Mouse (Mus musculus) stomach, postnatal 0 days (tissue): ENCODE data around the gene Kcna2. TPM values are rescaled to one million over a fixed set of nuclear protein-coding genes. Genes with fewer than 3 reads are reported as not detected.

ENCODE experiments used
- ATAC-seq: fragments of 200-750 bp; cut with Nextera tagmentation; 2 replicates; pipeline ENCODE4 v1.8.0; 2017; ENCODE audit not compliant: low FRiP score, low TSS enrichment
- DNase-seq: peaks from one replicate; pipeline ENCODE4 v3.0.0-alpha.2; 2016; ENCODE audit warnings: low spot score
- H3K27ac ChIP-seq: fragments of 300-500 bp; sonication (generic); replicated peaks from 2 replicates; pipeline ENCODE4 v1.5.1; 2014; ENCODE audit warnings: mild to moderate bottlenecking, control low read depth
- H3K27me3 ChIP-seq: fragments of 300-500 bp; sonication (generic); 2 replicates; pipeline ENCODE4 v1.6.1; 2014; ENCODE audit warnings: low read length; ENCODE audit not compliant: control insufficient read depth, insufficient read depth
- H3K36me3 ChIP-seq: fragments of 300-500 bp; sonication (generic); 2 replicates; pipeline ENCODE4 v1.6.1; 2014; ENCODE audit warnings: low read length, mixed read lengths; ENCODE audit not compliant: control insufficient read depth, insufficient read depth
- H3K4me1 ChIP-seq: fragments of 300-500 bp; sonication (generic); replicated peaks from 2 replicates; pipeline ENCODE4 v1.6.1; 2014; ENCODE audit warnings: antibody characterized with exemption; ENCODE audit not compliant: control insufficient read depth, insufficient read depth
- H3K4me2 ChIP-seq: fragments of 300-500 bp; sonication (generic); replicated peaks from 2 replicates; pipeline ENCODE4 v1.6.1; 2014; ENCODE audit warnings: low read depth, mild to moderate bottlenecking, control low read depth, moderate library complexity
- H3K4me3 ChIP-seq: fragments of 300-500 bp; sonication (generic); 2 replicates; pipeline ENCODE4 v1.5.1; 2014; ENCODE audit warnings: low read depth, low read length, control low read depth
- H3K9ac ChIP-seq: fragments of 300-500 bp; sonication (generic); 2 replicates; pipeline ENCODE4 v1.6.1; 2014; ENCODE audit warnings: mild to moderate bottlenecking, low read length, control low read depth, mixed read lengths
- H3K9me3 ChIP-seq: fragments of 300-500 bp; sonication (generic); 2 replicates; pipeline ENCODE4 v1.6.1; 2016; ENCODE audit warnings: low read length; ENCODE audit not compliant: control insufficient read depth
- CTCF ChIP-seq: IDR thresholded peaks from 2 replicates; pipeline ENCODE4 v1.5.1; 2016; ENCODE audit warnings: antibody characterized with exemption, low read depth, mild to moderate bottlenecking, moderate library complexity
- EP300 ChIP-seq: optimal IDR thresholded peaks from 2 replicates; pipeline ENCODE3; 2016; ENCODE audit warnings: antibody characterized with exemption
- WGBS: fragments of 180-500 bp; shearing (Covaris S2); extraction: QIAGEN DNeasy Blood & Tissue Kit; methylation state at CpG from one replicate; pipeline ENCODE4 v1.1.7; 2014; 5-methylcytosine and 5-hydroxymethylcytosine counted together
- polyA plus RNA-seq: library from polyadenylated mRNA; unstranded; fragments of >200 nt; fragmentation: Nextera tagmentation; extraction: Ambion mirVana; gene quantifications from 2 replicates; pipeline ENCODE4 v1.2.1, GENCODE M21; 2015

Kcna2 gene
- polyA plus RNA-seq, 1 experiment from 2014 or later = 0.13 TPM

DNA sequence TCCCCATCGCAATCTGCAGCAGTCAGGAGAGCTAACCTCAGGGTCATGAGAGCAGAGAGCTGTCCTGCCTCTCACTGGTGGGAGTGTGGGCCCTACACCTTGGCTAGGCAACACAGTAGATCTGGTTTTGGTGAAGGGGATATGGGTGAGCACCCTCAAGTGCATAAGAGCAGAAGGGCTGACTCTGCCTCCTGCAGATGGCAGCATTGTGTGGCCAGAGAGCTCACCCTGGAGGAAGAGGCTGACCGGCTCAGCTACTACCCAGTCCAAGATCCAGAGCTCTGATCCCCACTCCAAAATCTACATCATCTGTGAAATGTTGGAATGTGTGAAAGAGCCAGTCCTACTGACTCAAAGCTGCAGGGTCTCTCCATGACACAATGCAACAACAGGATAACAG is 27.1 kb upstream of the Kcna2 start:
- H3K4me3 ChIP-seq = no peak overlapping the region
- H3K27ac ChIP-seq = no peak overlapping the region
- DNase-seq = no peak
- 56% methylated on average over 2 of the region's 2 CpGs for WGBS
- H3K4me2 ChIP-seq = no peak overlapping the region
- H3K4me1 ChIP-seq = no peaks in the 10 kb centered on the region
- H3K27me3 ChIP-seq = no peaks in the 10 kb centered on the region
- no peak overlapping the region for H3K9ac ChIP-seq
- no peak for TF ChIP-seq EP300
- TF ChIP-seq CTCF = no peak
- H3K9me3 ChIP-seq = no peaks in the 10 kb centered on the region
- no peak for ATAC-seq
- no peaks in the 10 kb centered on the region for H3K36me3 ChIP-seq

DNA sequence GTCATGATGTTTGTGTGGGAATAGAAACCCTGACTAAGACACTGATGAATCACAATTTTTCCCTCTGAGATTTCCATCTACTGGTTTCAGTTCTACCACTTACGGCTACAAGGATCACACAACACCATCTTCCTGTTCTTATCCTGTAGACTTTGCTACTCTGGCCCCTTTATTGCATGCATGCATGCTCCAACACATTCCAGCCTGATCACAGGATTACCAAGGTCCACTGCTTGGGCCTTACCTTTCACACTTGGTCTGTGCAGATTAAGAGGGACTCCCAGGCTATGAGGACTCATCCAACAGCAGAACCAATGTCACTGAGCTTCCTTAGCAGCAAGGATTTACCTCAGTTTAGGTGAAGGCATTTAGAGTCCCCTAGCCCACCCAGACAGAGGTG is 25.2 kb upstream of the Kcna2 start:
- Histone ChIP-seq H3K9ac (no peak overlapping the region), H3K27ac (no peak overlapping the region), H3K4me2 (no peak overlapping the region), H3K27me3 (no peaks in the 10 kb centered on the region), H3K36me3 (no peaks in the 10 kb centered on the region), H3K4me3 (no peak overlapping the region), H3K4me1 (no peaks in the 10 kb centered on the region), H3K9me3 (no peaks in the 10 kb centered on the region)
- DNase-seq (no peak), ATAC-seq (no peak)
- 81% methylated on average over 1 of the region's 1 CpGs for WGBS
- TF ChIP-seq CTCF = no peak
- no peak for TF ChIP-seq EP300

DNA sequence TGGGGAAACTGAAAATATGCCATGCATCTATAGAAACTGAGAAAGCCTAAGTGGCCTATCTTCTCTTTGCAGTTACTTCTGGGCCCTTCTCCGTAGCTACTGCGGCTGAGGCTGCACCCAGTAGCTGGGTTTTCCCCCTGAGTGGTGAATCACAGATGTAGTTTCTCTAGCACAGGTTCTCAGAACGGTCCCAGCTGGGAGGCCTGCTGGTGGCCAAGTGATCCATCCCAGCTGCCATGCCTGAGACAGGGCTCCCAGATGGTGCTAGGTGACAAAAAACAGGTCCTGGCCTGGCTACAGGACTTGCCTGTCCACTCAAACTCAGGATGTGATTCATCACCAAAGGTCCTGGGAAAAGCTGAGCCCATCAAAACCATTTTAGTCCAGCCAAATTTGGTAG is 24.3 kb upstream of the Kcna2 start:
- Histone ChIP-seq H3K4me1 (no peaks in the 10 kb centered on the region), H3K9ac (no peak overlapping the region), H3K9me3 (no peaks in the 10 kb centered on the region), H3K27ac (no peak overlapping the region), H3K4me2 (no peak overlapping the region), H3K36me3 (no peaks in the 10 kb centered on the region), H3K27me3 (no peaks in the 10 kb centered on the region), H3K4me3 (no peak overlapping the region)
- 46% methylated on average over 3 of the region's 3 CpGs for WGBS
- TF ChIP-seq CTCF = no peak
- no peak for TF ChIP-seq EP300
- ATAC-seq (no peak), DNase-seq (no peak)

DNA sequence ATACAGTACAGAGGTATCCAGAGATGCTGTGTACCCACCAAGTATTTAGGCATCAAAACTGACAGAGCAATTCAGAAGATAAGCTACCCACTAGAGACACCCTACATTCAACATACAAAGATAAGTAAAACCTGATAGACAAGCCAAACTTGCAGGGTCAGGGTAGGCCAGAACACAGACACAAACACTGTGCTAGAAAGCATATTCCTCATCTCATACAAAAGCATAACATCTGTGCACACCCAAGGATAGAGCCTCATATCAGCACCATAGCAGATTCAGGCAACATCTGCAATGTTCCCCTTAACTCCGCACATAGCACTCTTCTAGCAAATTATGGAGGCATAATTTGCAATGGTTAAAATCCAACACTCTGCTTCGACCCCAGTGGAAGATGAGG is 23.8 kb upstream of the Kcna2 start:
- H3K27ac ChIP-seq = no peak overlapping the region
- DNase-seq (no peak), ATAC-seq (no peak)

DNA sequence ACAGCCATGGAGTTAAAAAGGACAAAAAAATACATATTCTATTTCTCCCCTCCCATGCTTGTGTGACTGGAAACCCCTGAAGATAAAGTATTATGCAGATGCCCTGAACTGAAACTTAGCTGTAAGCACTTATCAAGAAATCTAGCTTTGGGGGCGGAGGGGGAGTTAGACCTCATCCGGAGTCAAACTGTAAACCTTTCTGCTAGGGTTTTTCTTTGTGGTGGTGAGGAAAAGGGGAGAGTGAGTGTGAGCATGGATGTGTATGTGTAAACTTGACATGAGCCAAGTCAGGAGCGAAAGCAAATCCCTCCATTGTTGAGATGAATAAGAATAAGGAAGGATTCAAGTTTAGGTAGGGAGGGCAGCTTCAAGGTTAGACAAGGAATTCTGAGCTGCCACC is 20.1 kb upstream of the Kcna2 start:
- H3K36me3 ChIP-seq = no peaks in the 10 kb centered on the region
- 78% methylated on average over 3 of the region's 3 CpGs for WGBS
- no peak for ATAC-seq
- DNase-seq = no peak
- no peaks in the 10 kb centered on the region for H3K4me1 ChIP-seq
- H3K4me2 ChIP-seq = no peak overlapping the region
- H3K9me3 ChIP-seq = no peaks in the 10 kb centered on the region
- no peak overlapping the region for H3K9ac ChIP-seq
- H3K27ac ChIP-seq = no peak overlapping the region
- H3K27me3 ChIP-seq = no peaks in the 10 kb centered on the region
- no peak overlapping the region for H3K4me3 ChIP-seq
- TF ChIP-seq CTCF (no peak), EP300 (no peak)

More for the DNA sequence above, 23.8 kb upstream of the Kcna2 start:
- WGBS = 88% methylated on average over 2 of the region's 2 CpGs
- H3K4me1 ChIP-seq = no peaks in the 10 kb centered on the region
- no peak overlapping the region for H3K4me2 ChIP-seq
- TF ChIP-seq EP300 (no peak), CTCF (no peak)
- H3K9ac ChIP-seq = no peak overlapping the region
- H3K36me3 ChIP-seq = no peaks in the 10 kb centered on the region
- H3K9me3 ChIP-seq = no peaks in the 10 kb centered on the region
- no peak overlapping the region for H3K4me3 ChIP-seq
- H3K27me3 ChIP-seq = no peaks in the 10 kb centered on the region

DNA sequence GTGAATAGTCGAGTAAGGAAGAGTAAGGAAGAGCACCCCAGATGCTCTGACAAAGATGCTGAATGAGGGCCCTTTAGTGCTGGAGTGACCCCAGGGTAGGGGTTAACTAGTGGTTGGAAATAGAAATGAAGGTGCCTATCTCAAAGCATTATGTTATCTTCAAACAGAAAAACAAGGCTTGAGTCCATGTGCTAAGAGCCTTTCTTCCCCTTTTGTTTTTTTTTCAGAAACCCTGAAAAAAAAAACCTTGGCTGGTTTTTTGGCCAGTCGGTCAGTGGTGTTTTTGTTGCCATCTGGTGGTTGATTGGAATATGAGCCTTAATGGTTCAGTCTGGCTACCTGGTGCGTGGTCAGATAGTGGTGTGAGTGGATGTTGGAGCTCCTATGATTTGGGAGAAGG is 19.7 kb upstream of the Kcna2 start:
- Histone ChIP-seq H3K9me3 (no peaks in the 10 kb centered on the region), H3K4me2 (no peak overlapping the region), H3K36me3 (no peaks in the 10 kb centered on the region), H3K9ac (no peak overlapping the region), H3K27me3 (no peaks in the 10 kb centered on the region), H3K4me3 (no peak overlapping the region), H3K4me1 (no peaks in the 10 kb centered on the region), H3K27ac (no peak overlapping the region)
- no peak for ATAC-seq
- TF ChIP-seq EP300 = no peak
- peak; percentile 73 for TF ChIP-seq CTCF
- WGBS = 19% methylated on average over 3 of the region's 3 CpGs
- no peak for DNase-seq
